Mouse (Mus musculus): ENCODE data around the gene Ngrn. TPM values are rescaled to one million over a fixed set of nuclear protein-coding genes. Genes with fewer than 3 reads are reported as not detected.

Gene Ngrn
- polyA plus RNA-seq (2012; ENCODE audit: insufficient read depth, insufficient read length, missing spikeins): 23.2 and 24.0 TPM in 2 replicates

DNA sequence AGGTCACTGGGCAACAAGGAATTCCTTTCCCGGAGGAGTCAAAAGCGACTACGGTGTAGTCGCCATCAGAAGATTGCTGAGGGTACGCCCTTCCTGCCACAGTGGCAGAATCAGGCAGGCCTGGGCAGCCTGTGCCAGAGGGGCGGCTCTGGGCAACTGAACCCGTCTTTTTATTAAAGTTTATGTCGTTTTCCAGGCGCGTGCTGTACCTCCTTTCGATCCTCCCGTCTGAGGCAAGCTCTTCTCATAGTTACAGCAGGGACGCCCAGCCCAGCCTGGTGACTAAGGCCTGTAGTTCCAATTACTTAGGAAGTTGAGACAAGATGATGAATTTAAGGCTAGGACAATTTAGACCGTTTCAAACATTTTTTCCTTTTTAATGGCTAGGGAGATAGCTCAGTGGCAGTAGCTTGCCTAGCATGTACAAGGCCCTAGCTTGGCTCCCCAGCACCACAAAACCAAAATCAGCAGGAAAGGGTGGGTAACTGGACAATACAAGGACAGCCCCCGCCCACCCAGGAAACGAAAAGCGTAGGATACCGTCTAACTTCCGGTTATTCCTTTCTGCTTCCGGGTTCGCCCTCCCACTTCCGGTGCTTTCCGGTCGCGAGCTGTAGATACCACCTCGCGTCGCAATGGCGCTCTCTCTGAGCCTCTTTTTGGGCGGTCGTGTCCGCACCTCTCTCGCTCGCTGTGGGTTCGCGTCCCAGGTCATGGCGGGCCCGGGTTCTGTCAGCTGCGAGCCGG, at the start of gene Ngrn:
Gene Ngrn (plus strand): TSS at position 591 of the 747 bp plus-strand sequence.
- H3K4me1 ChIP-seq (ENCODE audit: control insufficient read depth, insufficient read depth, low read length): peaks cover 10% of the 10 kb centered on the region; the same call in 1 of the 2 replicates
- peak within 1 kb of the TSS; percentile 44 for H3K27ac ChIP-seq (ENCODE audit: insufficient read depth, low read depth, low read length)
- peak within 1 kb of the TSS; percentile 84 for H3K4me3 ChIP-seq (ENCODE audit: insufficient read depth, low read length)
- TF ChIP-seq POLR2A (IDR thresholded peaks at IDR 0.05; ENCODE audit: borderline replicate concordance, low read depth, low read length) (no peak), CTCF (IDR thresholded peaks at IDR 0.05; ENCODE audit: low read depth, low read length) (no peak)

GRCm38 (mm10) chr7:80213604-80214003, 47.4 kb upstream of the Ngrn start:
- no peak overlapping the region for H3K4me3 ChIP-seq (ENCODE audit: insufficient read depth, low read length)
- H3K4me1 ChIP-seq (ENCODE audit: control insufficient read depth, insufficient read depth, low read length): peaks cover 21% of the 10 kb centered on the region
- H3K27ac ChIP-seq (ENCODE audit: insufficient read depth, low read depth, low read length): no peak overlapping the region
- TF ChIP-seq POLR2A (IDR thresholded peaks at IDR 0.05; ENCODE audit: borderline replicate concordance, low read depth, low read length): no peak
- no peak for TF ChIP-seq CTCF (IDR thresholded peaks at IDR 0.05; ENCODE audit: low read depth, low read length)

DNA sequence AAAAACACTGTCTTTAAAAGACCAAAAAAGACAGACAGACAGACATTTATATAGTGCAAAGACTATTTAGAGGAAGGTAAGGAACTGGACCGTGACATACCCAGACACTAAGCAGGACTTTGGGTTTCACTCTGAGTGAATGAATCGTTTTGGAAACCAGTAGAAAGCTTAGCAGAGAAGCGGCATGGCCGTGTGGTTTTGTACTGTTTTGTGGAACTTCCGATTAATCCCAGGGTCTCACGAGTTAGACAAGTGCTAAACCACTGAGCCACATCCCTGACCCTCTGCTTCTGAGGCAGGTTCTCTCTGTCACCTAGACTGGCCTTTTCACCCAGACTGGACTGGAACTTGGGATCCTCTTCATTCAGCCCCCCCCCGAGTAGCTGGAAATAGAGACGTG, 46.6 kb upstream of the Ngrn start:
- no peak for TF ChIP-seq POLR2A (IDR thresholded peaks at IDR 0.05; ENCODE audit: borderline replicate concordance, low read depth, low read length)
- no peak for TF ChIP-seq CTCF (IDR thresholded peaks at IDR 0.05; ENCODE audit: low read depth, low read length)
- Histone ChIP-seq H3K4me1 (ENCODE audit: control insufficient read depth, insufficient read depth, low read length) (peaks cover 13% of the 10 kb centered on the region), H3K27ac (ENCODE audit: insufficient read depth, low read depth, low read length) (no peak overlapping the region), H3K4me3 (ENCODE audit: insufficient read depth, low read length) (no peak overlapping the region)

DNA sequence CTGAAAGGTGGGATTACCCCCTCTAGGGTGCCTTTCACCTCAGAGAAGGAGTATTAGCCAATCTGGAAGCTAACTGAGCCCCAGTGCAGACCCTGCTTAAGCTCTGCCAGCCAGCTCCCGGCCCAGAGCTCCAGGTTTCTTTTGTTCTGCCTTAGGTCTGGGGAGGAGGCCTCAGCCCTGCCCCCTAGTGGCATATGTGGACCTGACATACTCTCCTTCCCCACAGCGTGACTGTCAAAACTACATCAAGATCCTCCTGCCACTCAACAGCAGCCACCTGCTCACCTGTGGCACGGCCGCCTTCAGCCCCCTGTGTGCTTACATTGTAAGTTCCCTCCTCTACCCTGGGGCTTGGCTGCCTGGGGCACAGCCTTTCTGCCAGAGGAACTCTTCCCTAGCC, 45.6 kb upstream of the Ngrn start:
- H3K4me3 ChIP-seq (ENCODE audit: insufficient read depth, low read length): no peak overlapping the region
- TF ChIP-seq POLR2A (IDR thresholded peaks at IDR 0.05; ENCODE audit: borderline replicate concordance, low read depth, low read length) (no peak), CTCF (IDR thresholded peaks at IDR 0.05; ENCODE audit: low read depth, low read length) (peak; percentile 52)
- H3K4me1 ChIP-seq (ENCODE audit: control insufficient read depth, insufficient read depth, low read length): peaks cover 6% of the 10 kb centered on the region
- no peak overlapping the region for H3K27ac ChIP-seq (ENCODE audit: insufficient read depth, low read depth, low read length)

- H3K4me3 ChIP-seq (ENCODE audit: insufficient read depth, low read length): no peak overlapping the region
- no peak for TF ChIP-seq CTCF (IDR thresholded peaks at IDR 0.05; ENCODE audit: low read depth, low read length)
- TF ChIP-seq POLR2A (IDR thresholded peaks at IDR 0.05; ENCODE audit: borderline replicate concordance, low read depth, low read length): no peak
- no peaks in the 10 kb centered on the region for H3K4me1 ChIP-seq (ENCODE audit: control insufficient read depth, insufficient read depth, low read length)
- H3K27ac ChIP-seq (ENCODE audit: insufficient read depth, low read depth, low read length): no peak overlapping the region
These were observed 44.4 kb upstream of the Ngrn start for GRCm38 (mm10) chr7:80216566-80216965.

- Histone ChIP-seq H3K4me1 (ENCODE audit: control insufficient read depth, insufficient read depth, low read length) (no peaks in the 10 kb centered on the region), H3K4me3 (ENCODE audit: insufficient read depth, low read length) (no peak overlapping the region), H3K27ac (ENCODE audit: insufficient read depth, low read depth, low read length) (no peak overlapping the region)
- TF ChIP-seq POLR2A (IDR thresholded peaks at IDR 0.05; ENCODE audit: borderline replicate concordance, low read depth, low read length): no peak
- TF ChIP-seq CTCF (IDR thresholded peaks at IDR 0.05; ENCODE audit: low read depth, low read length): no peak
These were observed 42.3 kb upstream of the Ngrn start for GRCm38 (mm10) chr7:80218666-80219065.

DNA sequence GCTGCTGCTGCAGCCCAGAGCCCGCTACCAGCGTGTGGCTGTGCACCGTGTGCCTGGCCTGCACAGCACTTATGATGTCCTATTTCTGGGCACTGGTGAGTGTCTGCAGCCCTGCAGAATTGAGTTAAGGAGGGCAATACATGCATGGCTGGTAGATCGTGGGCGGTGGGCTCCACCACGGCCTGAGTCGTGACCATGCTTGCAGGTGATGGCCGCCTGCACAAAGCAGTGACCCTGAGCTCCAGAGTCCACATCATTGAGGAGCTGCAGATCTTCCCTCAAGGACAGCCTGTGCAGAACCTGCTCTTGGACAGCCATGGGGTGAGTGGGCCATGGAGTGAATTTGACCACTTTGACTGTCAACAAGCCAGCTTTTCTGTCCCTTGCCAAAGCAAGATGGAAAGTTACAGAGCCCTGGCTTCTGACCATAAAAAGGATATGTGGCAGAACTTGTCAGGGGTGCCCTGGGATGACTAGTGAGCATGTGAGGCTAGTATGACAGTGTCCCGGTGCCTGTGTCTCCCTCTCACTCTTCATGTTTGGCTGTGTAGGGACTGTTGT, 40.7 kb upstream of the Ngrn start:
- Histone ChIP-seq H3K4me1 (ENCODE audit: control insufficient read depth, insufficient read depth, low read length) (no peaks in the 10 kb centered on the region), H3K4me3 (ENCODE audit: insufficient read depth, low read length) (no peak overlapping the region), H3K27ac (ENCODE audit: insufficient read depth, low read depth, low read length) (no peak overlapping the region)
- TF ChIP-seq POLR2A (IDR thresholded peaks at IDR 0.05; ENCODE audit: borderline replicate concordance, low read depth, low read length): no peak
- TF ChIP-seq CTCF (IDR thresholded peaks at IDR 0.05; ENCODE audit: low read depth, low read length): no peak

DNA sequence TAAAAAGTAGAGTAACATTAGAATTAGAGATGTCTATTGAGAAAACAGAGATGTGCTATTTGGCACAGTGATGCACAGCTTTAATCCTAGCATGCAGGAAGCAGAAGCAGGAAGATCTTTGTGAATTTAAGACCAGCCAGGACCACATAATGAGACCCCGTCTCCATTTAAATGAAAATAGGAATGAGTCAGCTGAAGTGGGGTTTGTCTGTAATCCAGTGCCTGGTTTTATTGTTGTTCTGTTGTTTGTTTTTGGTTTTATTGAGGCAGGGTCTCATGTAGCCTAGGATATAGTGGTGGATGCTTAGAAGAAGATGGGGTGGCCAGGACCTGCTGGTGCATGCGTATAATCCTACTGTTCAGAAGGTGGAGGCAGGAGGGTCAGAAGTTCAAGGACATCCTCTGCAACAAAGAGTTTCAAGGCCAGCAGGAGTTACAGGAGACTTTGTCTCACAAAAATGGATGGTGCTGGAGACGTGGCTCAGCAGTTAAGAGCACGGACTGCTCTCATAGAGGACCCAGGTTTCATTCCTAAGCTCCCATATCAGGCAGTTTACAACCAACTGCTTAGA, 39.8 kb upstream of the Ngrn start:
- Histone ChIP-seq H3K4me1 (ENCODE audit: control insufficient read depth, insufficient read depth, low read length) (no peaks in the 10 kb centered on the region), H3K4me3 (ENCODE audit: insufficient read depth, low read length) (no peak overlapping the region), H3K27ac (ENCODE audit: insufficient read depth, low read depth, low read length) (no peak overlapping the region)
- no peak for TF ChIP-seq CTCF (IDR thresholded peaks at IDR 0.05; ENCODE audit: low read depth, low read length)
- no peak for TF ChIP-seq POLR2A (IDR thresholded peaks at IDR 0.05; ENCODE audit: borderline replicate concordance, low read depth, low read length)

DNA sequence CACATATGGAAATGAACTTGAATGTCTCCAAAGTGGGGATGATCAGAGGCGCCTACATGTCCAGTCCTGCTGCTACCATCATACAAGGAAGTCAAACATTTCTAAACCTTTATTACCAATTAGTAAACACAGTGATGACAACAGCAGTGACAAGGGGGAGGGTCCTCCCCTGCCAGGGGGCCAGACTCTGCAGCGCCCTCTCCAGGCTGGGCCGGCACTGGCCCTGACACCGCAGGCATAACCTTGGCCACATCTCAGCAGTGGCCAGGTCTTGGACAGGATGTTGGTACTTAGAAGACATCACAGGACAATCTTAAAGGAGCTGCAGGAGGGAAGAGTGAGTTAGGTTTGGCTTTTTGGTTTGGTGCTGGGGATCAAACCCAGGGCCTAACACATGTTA, 34.0 kb upstream of the Ngrn start:
- TF ChIP-seq CTCF (IDR thresholded peaks at IDR 0.05; ENCODE audit: low read depth, low read length): no peak
- TF ChIP-seq POLR2A (IDR thresholded peaks at IDR 0.05; ENCODE audit: borderline replicate concordance, low read depth, low read length): no peak
- peaks cover 19% of the 10 kb centered on the region for H3K4me1 ChIP-seq (ENCODE audit: control insufficient read depth, insufficient read depth, low read length)

GRCm38 (mm10) chr7:80230196-80230595, 30.8 kb upstream of the Ngrn start:
- no peak overlapping the region for H3K27ac ChIP-seq (ENCODE audit: insufficient read depth, low read depth, low read length)
- peaks cover 24% of the 10 kb centered on the region for H3K4me1 ChIP-seq (ENCODE audit: control insufficient read depth, insufficient read depth, low read length)
- TF ChIP-seq CTCF (IDR thresholded peaks at IDR 0.05; ENCODE audit: low read depth, low read length): no peak
- TF ChIP-seq POLR2A (IDR thresholded peaks at IDR 0.05; ENCODE audit: borderline replicate concordance, low read depth, low read length): no peak
- H3K4me3 ChIP-seq (ENCODE audit: insufficient read depth, low read length): peak overlapping the region; percentile 8

More for the DNA sequence above, 34.0 kb upstream of the Ngrn start:
- H3K27ac ChIP-seq (ENCODE audit: insufficient read depth, low read depth, low read length): no peak overlapping the region
- no peak overlapping the region for H3K4me3 ChIP-seq (ENCODE audit: insufficient read depth, low read length)
